13 mouse cellular contexts compared by ENCODE assay signal in genomic region chr13:52577939-52578338, GRCm38 (mm10). TPM values are rescaled to one million over a fixed set of nuclear protein-coding genes. Genes with fewer than 3 reads are reported as not detected.
A peak's percentile ranks its signal among the peaks of the same experiment; 100 is the strongest.
DNase-seq lines count a peak whose midpoint lies in the region; ATAC-seq and TF ChIP-seq lines count a peak whose summit lies in the region.
"Had no signal": no experiment of that assay in that cellular context is flagged by ENCODE, and none has a peak within 500 bp of the region (broad histone marks: within the 10 kb centered on the region; RNA-seq: fewer than 3 reads in every experiment).

No protein-coding gene starts in this region.

- peaks cover 42% of the 10 kb centered on the region for H3K4me1 ChIP-seq in heart, embryonic 10.5 days
- peaks cover 15% of the 10 kb centered on the region for H3K4me1 ChIP-seq in lung, embryonic 16.5 days (replicated peaks; ENCODE audit: control insufficient read depth, insufficient read depth, low read length)
- peaks cover 12% of the 10 kb centered on the region; the same call in 1 of the 2 replicates for H3K4me1 ChIP-seq in heart, postnatal 0 days (ENCODE audit: control insufficient read depth, insufficient read depth)
- no peaks in the 10 kb centered on the region for H3K4me1 ChIP-seq in intestine, embryonic 15.5 days (replicated peaks)

- peak overlapping the region; percentile 72 for H3K27ac ChIP-seq in heart, embryonic 10.5 days
- no peak overlapping the region for H3K27ac ChIP-seq in lung, embryonic 16.5 days (ENCODE audit: low read length)
- H3K27ac ChIP-seq in heart, postnatal 0 days (ENCODE audit: low read depth), result peak overlapping the region; percentile 91
- no peak overlapping the region for H3K27ac ChIP-seq in intestine, embryonic 15.5 days
- H3K27ac ChIP-seq: embryonic facial prominence, embryonic 13.5 days; forebrain, embryonic 10.5 days had no signal

- H3K9me3 ChIP-seq in heart, embryonic 10.5 days, result no peaks in the 10 kb centered on the region
- H3K9me3 ChIP-seq in lung, embryonic 16.5 days (ENCODE audit: control insufficient read depth, low read length), result no peaks in the 10 kb centered on the region
- H3K9me3 ChIP-seq in heart, postnatal 0 days (replicated peaks; ENCODE audit: control insufficient read depth, low read length), result no peaks in the 10 kb centered on the region
- no peaks in the 10 kb centered on the region for H3K9me3 ChIP-seq in intestine, embryonic 15.5 days
- H3K9me3 ChIP-seq: embryonic facial prominence, embryonic 13.5 days; forebrain, embryonic 10.5 days had no signal

- ATAC-seq in lung, embryonic 16.5 days (ENCODE audit: low read depth), result peak; percentile 35; the same call in 1 of the 2 replicates
- ATAC-seq in heart, postnatal 0 days (ENCODE audit: insufficient read depth, low read depth), result peak; percentile 85
- ATAC-seq in megakaryocyte progenitor cell, adult 5-6 weeks (replicated peaks; ENCODE audit: poor library complexity), result 0 out of 2 replicates have a peak, but pooled peaks have one; percentile 22
- ATAC-seq in intestine, embryonic 15.5 days, result no peak

- peak; percentile 89 for DNase-seq in heart, embryonic 10.5 days (ENCODE audit: low spot score)
- no peak for DNase-seq in heart, postnatal 36 days
- no peak for DNase-seq in lung, postnatal 25 days (ENCODE audit: low spot score)
- peak; percentile 80 for DNase-seq in heart, postnatal 0 days (ENCODE audit: low spot score)
- no peak for DNase-seq in layer of hippocampus, postnatal 10 days (ENCODE audit: low spot score in 2 of 2)
- DNase-seq: adrenal gland, adult 2 months; cerebellum, postnatal 25 days had no signal

- 0 out of 2 replicates have a peak, but pooled peaks cover 6% of the 10 kb centered on the region for H3K27me3 ChIP-seq in heart, embryonic 10.5 days (ENCODE audit: insufficient read depth, poor library complexity, severe bottlenecking)
- H3K27me3 ChIP-seq in lung, embryonic 16.5 days (ENCODE audit: control insufficient read depth, insufficient read depth, low read depth, low read length), result no peaks in the 10 kb centered on the region
- H3K27me3 ChIP-seq in heart, postnatal 0 days (ENCODE audit: control insufficient read depth, insufficient read depth, low read length), result no peaks in the 10 kb centered on the region
- H3K27me3 ChIP-seq in intestine, embryonic 15.5 days (replicated peaks), result peaks cover 3% of the 10 kb centered on the region

- TF ChIP-seq CTCF in heart, postnatal 0 days (IDR thresholded peaks at IDR 0.05; ENCODE audit: low read depth), result no peak

- H3K4me2 ChIP-seq in lung, embryonic 16.5 days (ENCODE audit: low read depth, low read length), result no peak overlapping the region
- no peak overlapping the region for H3K4me2 ChIP-seq in heart, postnatal 0 days (ENCODE audit: low read depth, low read length)
- H3K4me2 ChIP-seq in intestine, embryonic 15.5 days (replicated peaks), result no peak overlapping the region
- H3K4me2 ChIP-seq: embryonic facial prominence, embryonic 13.5 days had no signal

- intact Hi-C loops in heart, postnatal 36 days (cut with DNase I), result loop anchor here (5.0 kb wide), 1 partner anchor 44 kb away; no protein-coding TSS in a partner anchor

- H3K36me3 ChIP-seq in heart, embryonic 10.5 days, result no peaks in the 10 kb centered on the region
- H3K36me3 ChIP-seq in lung, embryonic 16.5 days (ENCODE audit: control insufficient read depth, insufficient read depth, low read length), result no peaks in the 10 kb centered on the region
- no peaks in the 10 kb centered on the region for H3K36me3 ChIP-seq in heart, postnatal 0 days (replicated peaks; ENCODE audit: control insufficient read depth, insufficient read depth, low read length)
- no peaks in the 10 kb centered on the region for H3K36me3 ChIP-seq in intestine, embryonic 15.5 days
- H3K36me3 ChIP-seq: embryonic facial prominence, embryonic 13.5 days; forebrain, embryonic 10.5 days had no signal

- H3K9ac ChIP-seq in lung, embryonic 16.5 days (ENCODE audit: low read length), result no peak overlapping the region
- peak overlapping the region; percentile 17; the same call in 1 of the 2 replicates for H3K9ac ChIP-seq in heart, postnatal 0 days (replicated peaks; ENCODE audit: low read depth, low read length)
- no peak overlapping the region for H3K9ac ChIP-seq in intestine, embryonic 15.5 days
- H3K9ac ChIP-seq: embryonic facial prominence, embryonic 13.5 days had no signal

- no peak for TF ChIP-seq EP300 in heart, postnatal 0 days (IDR thresholded peaks at IDR 0.05; ENCODE audit: low read depth)

- WGBS in heart, embryonic 10.5 days, result 10% methylated on average over 4 of the region's 4 CpGs
- 13% methylated on average over 4 of the region's 4 CpGs for WGBS in lung, embryonic 16.5 days
- 16% methylated on average over 4 of the region's 4 CpGs for WGBS in heart, postnatal 0 days
- 54% methylated on average over 4 of the region's 4 CpGs for WGBS in intestine, embryonic 15.5 days

- no peak overlapping the region for H3K4me3 ChIP-seq in heart, embryonic 10.5 days
- H3K4me3 ChIP-seq in lung, embryonic 16.5 days (ENCODE audit: low read length), result no peak overlapping the region
- H3K4me3 ChIP-seq in heart, postnatal 0 days (ENCODE audit: low read depth, low read length), result no peak overlapping the region
- no peak overlapping the region for H3K4me3 ChIP-seq in intestine, embryonic 15.5 days (replicated peaks)
- H3K4me3 ChIP-seq: embryonic facial prominence, embryonic 13.5 days; forebrain, embryonic 10.5 days had no signal

RNA-seq across cellular contexts. Expression of gene Syk, which starts 5.0 kb away (rescaled TPM):
- polyA plus RNA-seq in heart, embryonic 10.5 days (2016; fragmentation: Nextera tagmentation; extraction: Ambion mirVana), result 6.7 and 9.7 TPM in 2 replicates
- total RNA-seq in heart, postnatal 36 days (2021), result 10 to 100 TPM; 18.9 to 19.5 TPM
- 5.0 and 5.3 TPM in 2 replicates for polyA plus RNA-seq in lung, embryonic 16.5 days (2015; fragmentation: Nextera tagmentation; extraction: Ambion mirVana)
- total RNA-seq in heart, postnatal 0 days (2014; rRNA removed; ENCODE audit: low replicate concordance), result 18.3 and 20.7 TPM in 2 replicates
- 5.7 and 6.1 TPM in 2 replicates for polyA plus RNA-seq in heart, postnatal 0 days (2015; fragmentation: Nextera tagmentation; extraction: Ambion mirVana)
- 38.9 and 40.1 TPM in 2 replicates for total RNA-seq in megakaryocyte progenitor cell, adult 5-6 weeks (2015)
- 67.4 and 70.2 TPM in 2 replicates for total RNA-seq in megakaryocyte progenitor cell, adult 5-6 weeks (2017)
- 1 to 10 TPM; 6.6 to 8.2 TPM for total RNA-seq in layer of hippocampus, postnatal 10 days (2021)
- 3.3 and 3.6 TPM in 2 replicates for polyA plus RNA-seq in intestine, embryonic 15.5 days (2015; fragmentation: Nextera tagmentation; extraction: Ambion mirVana)

RNA-seq across cellular contexts. Expression of gene Diras2, which starts 46.9 kb away (rescaled TPM):
- 1.0 and 1.1 TPM in 2 replicates for polyA plus RNA-seq in heart, embryonic 10.5 days (2016; fragmentation: Nextera tagmentation; extraction: Ambion mirVana)
- total RNA-seq in heart, postnatal 36 days (2021), result under 1 TPM in 1 of 2 experiments, not detected in 1; 0.28 TPM
- 0.20 and 0.35 TPM in 2 replicates for polyA plus RNA-seq in lung, embryonic 16.5 days (2015; fragmentation: Nextera tagmentation; extraction: Ambion mirVana)
- total RNA-seq in heart, postnatal 0 days (2014; rRNA removed; ENCODE audit: low replicate concordance), result 0.73 TPM in 2 replicates
- polyA plus RNA-seq in heart, postnatal 0 days (2015; fragmentation: Nextera tagmentation; extraction: Ambion mirVana), result 0.21 and 0.22 TPM in 2 replicates
- 1.5 and 2.4 TPM in 2 replicates for total RNA-seq in megakaryocyte progenitor cell, adult 5-6 weeks (2015)
- 1.00 and 1.8 TPM in 2 replicates for total RNA-seq in megakaryocyte progenitor cell, adult 5-6 weeks (2017)
- total RNA-seq in layer of hippocampus, postnatal 10 days (2021), result 100 to 1,000 TPM; 151 to 162 TPM
- 0.48 and 0.58 TPM in 2 replicates for polyA plus RNA-seq in intestine, embryonic 15.5 days (2015; fragmentation: Nextera tagmentation; extraction: Ambion mirVana)
- total RNA-seq: liver, adult 2 months had no signal

Comparison
In these comparisons a context has a peak if more than half of its experiments do, and no peak if none do; other contexts are left out.
1. DNase-seq: peak in heart, embryonic 10.5 days (single experiment) and heart, postnatal 0 days (single experiment); none in heart, postnatal 36 days (0 of 2), lung, postnatal 25 days (single experiment) and layer of hippocampus, postnatal 10 days (0 of 2).
2. H3K27ac ChIP-seq: peak in heart, embryonic 10.5 days (single experiment) and heart, postnatal 0 days (single experiment); none in lung, embryonic 16.5 days (single experiment) and intestine, embryonic 15.5 days (single experiment).
3. RNA of gene Diras2, which starts 46.9 kb away (total RNA-seq): 151 to 162 TPM in layer of hippocampus, postnatal 10 days; 1.00 to 2.4 TPM in megakaryocyte progenitor cell, adult 5-6 weeks, 0.73 TPM in heart, postnatal 0 days and 0.28 TPM in heart, postnatal 36 days; every median in the first group is over 10 times any median in the second.